Mouse (Mus musculus): ENCODE data around the gene Fam133b. TPM values are rescaled to one million over a fixed set of nuclear protein-coding genes. Genes with fewer than 3 reads are reported as not detected.

Gene Fam133b
- polyA plus RNA-seq (2017; shearing (Covaris generic)) = 10 to 100 TPM; 28.9 to 36.0 TPM

GRCm38 (mm10) chr5:3543629-3544479 is at the start of gene Fam133b:
TSS of gene Fam133b (plus strand) at chr5:3543833.

GRCm38 (mm10) chr5:3571266-3571665 is 27.6 kb downstream of the Fam133b start, which contains the start of gene 1700109H08Rik:
TSS of gene 1700109H08Rik (plus strand) at chr5:3571566.

GRCm38 (mm10) chr5:3595693-3596398 is 52.2 kb downstream of the Fam133b start, which contains the start of gene Pex1:
TSS of gene Pex1 (plus strand) at chr5:3596066.

GRCm38 (mm10) chr5:3596399-3596766 is 52.8 kb downstream of the Fam133b start, which contains the start of gene Rbm48:
TSS of gene Rbm48 (minus strand) at chr5:3596585.

Other genes starting within 250 kb of the Fam133b start
- 10 to 100 TPM; 55.3 to 92.7 TPM for gene Cdk6, start 202.3 kb upstream of the Fam133b start, polyA plus RNA-seq (2017; shearing (Covaris generic))
- gene 1700109H08Rik, start 27.7 kb downstream of the Fam133b start, polyA plus RNA-seq (2017; shearing (Covaris generic)) = 1 to 10 TPM; 4.9 to 5.5 TPM
- gene Pex1, start 52.2 kb downstream of the Fam133b start, polyA plus RNA-seq (2017; shearing (Covaris generic)) = 10 to 100 TPM in 1 of 2 experiments, 1 to 10 TPM in 1; 7.4 to 15.2 TPM
- 10 to 100 TPM; 18.9 to 32.7 TPM for gene Rbm48, start 52.8 kb downstream of the Fam133b start, polyA plus RNA-seq (2017; shearing (Covaris generic))
- under 1 TPM in 1 of 2 experiments, not detected in 1; 0.90 TPM for gene Tmbim7, start 107.3 kb downstream of the Fam133b start, polyA plus RNA-seq (2017; shearing (Covaris generic))
- 10 to 100 TPM; 31.0 to 36.7 TPM for gene Gatad1, start 113.4 kb downstream of the Fam133b start, polyA plus RNA-seq (2017; shearing (Covaris generic))

Measured in activated CD4-positive, CD25-positive, alpha-beta regulatory T cell (primary cell).